Mouse (Mus musculus) heart, embryonic 12.5 days (tissue): ENCODE results near the gene Ppp1r9a. TPM values are rescaled to one million over a fixed set of nuclear protein-coding genes. Genes with fewer than 3 reads are reported as not detected.
"Not testable (repeated sequence)": the region's sequence is repeated elsewhere in the genome, so short reads cannot be mapped to it uniquely, and the experiment has no call there.

Experiments used
- ATAC-seq: fragments of 200-750 bp; cut with Nextera tagmentation; 2 replicates; pipeline ENCODE4 v1.8.0; 2017; ENCODE audit warnings: moderate TSS enrichment, moderate library complexity; ENCODE audit not compliant: insufficient number of reproducible peaks, low FRiP score
- H3K27ac ChIP-seq: fragments of 300-500 bp; sonication (generic); 2 replicates; pipeline ENCODE4 v1.5.1; 2016; ENCODE audit warnings: mild to moderate bottlenecking, moderate library complexity; ENCODE audit not compliant: poor library complexity, severe bottlenecking
- H3K27me3 ChIP-seq: fragments of 300-500 bp; sonication (generic); replicated peaks from 2 replicates; pipeline ENCODE4 v1.6.1; 2016; ENCODE audit warnings: mild to moderate bottlenecking, moderate library complexity
- H3K36me3 ChIP-seq: fragments of 300-500 bp; sonication (generic); 2 replicates; pipeline ENCODE4 v1.6.1; 2016; ENCODE audit warnings: mild to moderate bottlenecking, moderate library complexity
- H3K4me1 ChIP-seq: fragments of 300-500 bp; sonication (generic); replicated peaks from 2 replicates; pipeline ENCODE4 v1.6.1; 2016; ENCODE audit warnings: mild to moderate bottlenecking
- H3K4me2 ChIP-seq: fragments of 300-500 bp; sonication (generic); 2 replicates; pipeline ENCODE4 v1.6.1; 2016; ENCODE audit warnings: mild to moderate bottlenecking, moderate library complexity
- H3K4me3 ChIP-seq: fragments of 300-500 bp; sonication (generic); 2 replicates; pipeline ENCODE4 v1.5.1; 2016; ENCODE audit warnings: mild to moderate bottlenecking
- H3K9ac ChIP-seq: fragments of 300-500 bp; sonication (generic); 2 replicates; pipeline ENCODE4 v1.6.1; 2016; ENCODE audit warnings: mild to moderate bottlenecking, moderate library complexity
- H3K9me3 ChIP-seq: fragments of 300-500 bp; sonication (generic); replicated peaks from 2 replicates; pipeline ENCODE4 v1.6.1; 2016; ENCODE audit warnings: mild to moderate bottlenecking, moderate library complexity
- WGBS: fragments of 180-500 bp; shearing (Covaris S2); methylation state at CpG from one replicate; pipeline ENCODE4 v1.1.7; 2016; 5-methylcytosine and 5-hydroxymethylcytosine counted together
- polyA plus RNA-seq: library from polyadenylated mRNA; unstranded; fragments of >200 nt; fragmentation: Nextera tagmentation; extraction: Ambion mirVana; gene quantifications from 2 replicates; pipeline ENCODE4 v1.2.1, GENCODE M21; 2016

Gene Ppp1r9a
- polyA plus RNA-seq, 1 experiment from 2014 or later, result 17.4 TPM

GRCm38 (mm10) chr6:4918470-4918869, 15.8 kb downstream of the Ppp1r9a start:
- Histone ChIP-seq H3K9ac (no peak overlapping the region), H3K4me1 (no peaks in the 10 kb centered on the region; the same call in 1 of the 2 replicates), H3K27me3 (no peaks in the 10 kb centered on the region), H3K27ac (no peak overlapping the region), H3K4me2 (no peak overlapping the region), H3K4me3 (no peak overlapping the region), H3K36me3 (peaks cover 23% of the 10 kb centered on the region), H3K9me3 (peaks cover 3% of the 10 kb centered on the region; the same call in 1 of the 2 replicates)
- WGBS, result 77% methylated on average over 5 of the region's 5 CpGs
- no peak for ATAC-seq

GRCm38 (mm10) chr6:4923791-4924190, 21.1 kb downstream of the Ppp1r9a start:
- H3K4me2 ChIP-seq, H3K9me3 ChIP-seq, H3K36me3 ChIP-seq, H3K27me3 ChIP-seq, H3K9ac ChIP-seq, H3K4me3 ChIP-seq, H3K27ac ChIP-seq, H3K4me1 ChIP-seq: not testable (repeated sequence)
- ATAC-seq, result peak; percentile 79

- Histone ChIP-seq H3K27ac (peak overlapping the region; percentile 47; the same call in 1 of the 2 replicates), H3K4me3 (no peak overlapping the region), H3K9ac (no peak overlapping the region), H3K36me3 (no peaks in the 10 kb centered on the region), H3K4me1 (peaks cover 6% of the 10 kb centered on the region), H3K27me3 (no peaks in the 10 kb centered on the region), H3K4me2 (no peak overlapping the region), H3K9me3 (no peaks in the 10 kb centered on the region)
- 60% methylated on average over 14 of the region's 14 CpGs for WGBS
- ATAC-seq, result no peak
Measured at GRCm38 (mm10) chr6:4925966-4926687, 23.4 kb downstream of the Ppp1r9a start.

- Histone ChIP-seq H3K4me1 (peaks cover 6% of the 10 kb centered on the region), H3K9me3 (no peaks in the 10 kb centered on the region), H3K4me3 (no peak overlapping the region), H3K9ac (no peak overlapping the region), H3K27me3 (no peaks in the 10 kb centered on the region), H3K36me3 (no peaks in the 10 kb centered on the region), H3K4me2 (no peak overlapping the region), H3K27ac (no peak overlapping the region)
- WGBS, result 79% methylated on average over 3 of the region's 3 CpGs
- no peak for ATAC-seq
Measured at GRCm38 (mm10) chr6:4930321-4930720, 27.6 kb downstream of the Ppp1r9a start.

GRCm38 (mm10) chr6:4938901-4939300, 36.2 kb downstream of the Ppp1r9a start:
- Histone ChIP-seq H3K36me3 (no peaks in the 10 kb centered on the region), H3K4me3 (no peak overlapping the region), H3K27me3 (no peaks in the 10 kb centered on the region), H3K4me1 (peaks cover 35% of the 10 kb centered on the region), H3K9ac (no peak overlapping the region), H3K4me2 (no peak overlapping the region), H3K9me3 (no peaks in the 10 kb centered on the region), H3K27ac (peak overlapping the region; percentile 9; the same call in 1 of the 2 replicates)
- no peak for ATAC-seq
- WGBS, result 25% methylated on average over 3 of the region's 3 CpGs

GRCm38 (mm10) chr6:4940086-4940485, 37.4 kb downstream of the Ppp1r9a start:
- Histone ChIP-seq H3K4me1 (peaks cover 35% of the 10 kb centered on the region), H3K9ac (no peak overlapping the region), H3K27me3 (no peaks in the 10 kb centered on the region), H3K9me3 (no peaks in the 10 kb centered on the region), H3K4me2 (no peak overlapping the region), H3K36me3 (no peaks in the 10 kb centered on the region), H3K27ac (no peak overlapping the region), H3K4me3 (no peak overlapping the region)
- WGBS, result 75% methylated on average over 6 of the region's 6 CpGs
- no peak for ATAC-seq

GRCm38 (mm10) chr6:4940639-4941038, 37.9 kb downstream of the Ppp1r9a start:
- H3K4me2 ChIP-seq, result no peak overlapping the region
- H3K27me3 ChIP-seq, result no peaks in the 10 kb centered on the region
- H3K9me3 ChIP-seq, result no peaks in the 10 kb centered on the region
- peaks cover 32% of the 10 kb centered on the region for H3K4me1 ChIP-seq
- 86% methylated on average over 9 of the region's 9 CpGs for WGBS
- no peak overlapping the region for H3K27ac ChIP-seq
- H3K36me3 ChIP-seq, result no peaks in the 10 kb centered on the region
- ATAC-seq, result no peak
- no peak overlapping the region for H3K9ac ChIP-seq
- H3K4me3 ChIP-seq, result no peak overlapping the region

GRCm38 (mm10) chr6:4943821-4944220, 41.1 kb downstream of the Ppp1r9a start:
- no peaks in the 10 kb centered on the region for H3K27me3 ChIP-seq
- H3K4me2 ChIP-seq, result no peak overlapping the region
- no peak for ATAC-seq
- no peak overlapping the region for H3K9ac ChIP-seq
- peaks cover 17% of the 10 kb centered on the region for H3K4me1 ChIP-seq
- H3K27ac ChIP-seq, result no peak overlapping the region
- no peaks in the 10 kb centered on the region for H3K36me3 ChIP-seq
- no peaks in the 10 kb centered on the region for H3K9me3 ChIP-seq
- 88% methylated on average over 2 of the region's 2 CpGs for WGBS
- H3K4me3 ChIP-seq, result no peak overlapping the region

- Histone ChIP-seq H3K9me3 (no peaks in the 10 kb centered on the region), H3K4me2 (no peak overlapping the region), H3K36me3 (no peaks in the 10 kb centered on the region), H3K9ac (no peak overlapping the region), H3K27me3 (no peaks in the 10 kb centered on the region), H3K4me1 (peaks cover 30% of the 10 kb centered on the region), H3K27ac (no peak overlapping the region), H3K4me3 (no peak overlapping the region)
- WGBS, result 60% methylated on average over 4 of the region's 4 CpGs
- ATAC-seq, result no peak
Measured at GRCm38 (mm10) chr6:4948056-4948455, 45.3 kb downstream of the Ppp1r9a start.

GRCm38 (mm10) chr6:4949701-4950100, 47.0 kb downstream of the Ppp1r9a start:
- Histone ChIP-seq H3K27me3 (no peaks in the 10 kb centered on the region), H3K4me2 (no peak overlapping the region), H3K27ac (no peak overlapping the region), H3K4me3 (no peak overlapping the region), H3K4me1 (peaks cover 32% of the 10 kb centered on the region), H3K9me3 (no peaks in the 10 kb centered on the region), H3K36me3 (no peaks in the 10 kb centered on the region), H3K9ac (no peak overlapping the region)
- WGBS, result 87% methylated on average over 4 of the region's 4 CpGs
- no peak for ATAC-seq

- H3K36me3 ChIP-seq, result no peaks in the 10 kb centered on the region
- no peak overlapping the region for H3K4me3 ChIP-seq
- WGBS, result 75% methylated on average over 14 of the region's 14 CpGs
- H3K4me1 ChIP-seq, result peaks cover 40% of the 10 kb centered on the region
- no peak overlapping the region for H3K27ac ChIP-seq
- H3K9ac ChIP-seq, result no peak overlapping the region
- no peak overlapping the region for H3K4me2 ChIP-seq
- no peaks in the 10 kb centered on the region; the same call in 1 of the 2 replicates for H3K9me3 ChIP-seq
- no peak for ATAC-seq
- H3K27me3 ChIP-seq, result no peaks in the 10 kb centered on the region
Measured at GRCm38 (mm10) chr6:4953028-4953719, 50.5 kb downstream of the Ppp1r9a start.
